Mouse (Mus musculus) testis, postnatal 14 days (tissue): ENCODE results near the gene Shmt2.

Source experiments
- DNase-seq: peaks from one replicate; pipeline ENCODE4 v3.0.0; 2021; ENCODE audit warnings: low spot score

The Shmt2 gene

DNA sequence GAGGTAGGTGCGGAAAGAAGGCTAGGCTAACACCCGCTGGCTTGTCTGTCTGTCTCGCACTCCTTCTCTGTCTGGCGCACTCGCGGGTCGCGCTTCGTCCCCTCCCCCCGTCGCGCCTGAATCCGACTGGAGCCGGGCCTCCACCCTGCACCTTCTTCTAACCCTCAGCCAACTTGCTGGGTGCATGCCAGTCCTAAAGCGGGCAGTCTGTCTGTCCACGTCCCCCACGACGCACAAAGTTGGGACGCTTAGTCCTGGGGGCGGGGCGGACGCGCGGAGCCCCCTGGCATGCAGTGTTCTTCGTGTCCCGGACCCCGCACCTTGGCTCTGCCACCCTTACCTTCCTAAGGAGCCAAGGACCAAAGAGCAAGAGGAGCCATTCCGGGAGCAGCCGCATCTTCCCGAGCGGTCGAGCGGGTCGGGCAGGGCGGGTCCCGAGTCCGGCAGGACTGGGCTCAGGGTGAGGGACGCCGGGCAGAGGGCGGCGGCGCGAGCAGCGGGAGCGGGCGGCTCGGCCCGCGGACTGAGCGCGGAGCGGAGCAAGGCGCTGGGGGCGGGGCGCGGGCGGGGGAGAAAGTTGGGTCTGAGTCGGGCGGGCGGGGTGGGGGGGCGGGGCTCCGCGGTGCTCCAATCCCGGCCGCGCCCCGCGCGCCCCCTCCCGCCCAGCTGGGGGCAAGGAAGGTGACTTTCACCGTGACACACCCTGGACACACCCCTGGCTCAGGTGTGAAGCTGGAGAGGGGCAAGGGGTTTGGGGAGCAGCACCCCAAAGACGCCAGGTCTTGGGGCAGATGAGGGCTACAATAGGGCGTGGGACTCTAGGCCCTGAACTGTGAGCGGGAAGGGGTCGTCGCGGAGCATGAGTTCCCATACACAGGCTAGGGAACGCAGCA is 12.0 kb upstream of the Shmt2 start, which contains the start of gene Nxph4:
TSS of gene Nxph4 (minus strand) at position 524 of the 893 bp plus-strand sequence.
- DNase-seq, result no peak

DNA sequence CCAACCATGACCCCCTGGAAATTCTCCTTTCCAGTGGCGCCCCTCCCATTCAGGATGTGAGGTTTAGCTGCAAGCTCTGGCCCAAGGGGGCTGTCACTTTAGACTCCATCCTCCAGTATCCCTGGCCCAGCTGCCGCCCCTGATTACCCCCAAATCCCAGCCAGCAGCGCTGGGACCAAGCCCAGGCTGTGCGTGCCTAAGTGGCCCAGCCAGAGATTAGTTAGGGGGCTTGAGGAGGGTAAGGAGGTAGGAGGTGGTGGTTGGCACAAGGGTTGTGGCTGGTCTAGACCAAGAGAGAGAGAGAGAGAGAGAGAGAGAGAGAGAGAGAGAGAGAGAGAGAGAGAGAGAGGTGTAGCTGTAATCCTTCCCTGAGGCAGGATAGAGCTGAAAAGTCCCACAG is 9.3 kb upstream of the Shmt2 start:
- no peak for DNase-seq

DNA sequence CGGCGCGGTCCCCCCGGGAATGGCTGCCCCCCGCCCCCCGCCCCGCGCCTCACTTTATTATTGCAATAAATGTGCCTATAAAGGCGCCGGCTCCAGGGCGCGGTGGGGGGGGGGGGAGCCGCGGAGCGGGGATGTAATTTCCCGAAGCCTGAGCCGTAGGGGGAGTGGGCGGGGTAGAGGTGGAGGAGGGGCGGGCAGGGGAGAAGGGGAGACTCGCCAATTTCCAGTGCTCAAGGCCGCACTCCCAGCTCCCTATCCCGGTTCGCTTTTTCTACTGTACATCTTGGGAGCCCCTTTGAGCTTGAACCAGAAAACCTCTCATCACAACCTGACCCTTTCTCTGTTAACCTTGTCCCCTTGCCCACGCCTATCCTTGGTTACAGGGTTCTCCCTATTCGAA is 8.7 kb upstream of the Shmt2 start:
- DNase-seq, result no peak

DNA sequence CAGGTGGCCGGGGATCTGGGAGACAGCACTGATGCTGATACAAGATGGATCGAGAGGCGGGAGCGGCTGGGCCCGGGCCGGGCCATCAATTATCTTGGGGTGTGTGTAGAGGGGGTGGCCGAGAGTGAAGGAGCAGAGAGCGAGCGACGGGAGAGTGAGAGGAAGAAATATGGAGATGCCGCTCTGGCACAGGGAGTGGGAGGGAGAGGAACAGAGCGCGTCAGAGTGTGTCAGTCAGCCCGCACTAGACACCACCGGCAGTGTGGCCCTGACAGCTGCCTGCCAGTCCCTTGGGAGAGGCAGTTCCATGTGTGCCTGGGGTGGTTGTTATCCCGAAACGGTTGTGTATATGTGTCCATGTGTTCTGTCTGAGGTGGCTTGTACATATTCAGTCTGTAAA is 5.2 kb upstream of the Shmt2 start:
- no peak for DNase-seq

- DNase-seq, result no peak
Measured at GRCm38 (mm10) chr10:127526681-127527080, 4.4 kb upstream of the Shmt2 start.

DNA sequence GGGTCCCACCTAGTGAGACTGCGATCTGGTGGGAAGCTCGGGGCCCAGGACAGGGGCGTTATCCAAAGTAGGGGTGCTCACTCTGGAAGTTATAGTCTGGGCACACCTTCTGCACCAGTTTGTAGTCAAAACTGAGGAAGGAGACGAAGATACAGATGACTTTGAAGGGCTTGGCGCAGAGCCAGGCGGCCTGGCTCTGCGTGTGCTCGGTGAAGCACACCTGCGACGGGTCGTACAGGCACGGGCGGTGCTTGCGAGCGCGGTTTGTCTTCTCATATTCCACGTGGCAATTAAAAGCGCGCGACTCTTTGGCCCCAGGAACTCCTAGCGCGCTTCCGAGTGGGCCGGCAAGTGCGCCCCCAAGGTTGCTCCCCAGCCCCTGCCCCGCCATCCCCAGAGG is 3.8 kb upstream of the Shmt2 start:
- DNase-seq, result no peak

DNA sequence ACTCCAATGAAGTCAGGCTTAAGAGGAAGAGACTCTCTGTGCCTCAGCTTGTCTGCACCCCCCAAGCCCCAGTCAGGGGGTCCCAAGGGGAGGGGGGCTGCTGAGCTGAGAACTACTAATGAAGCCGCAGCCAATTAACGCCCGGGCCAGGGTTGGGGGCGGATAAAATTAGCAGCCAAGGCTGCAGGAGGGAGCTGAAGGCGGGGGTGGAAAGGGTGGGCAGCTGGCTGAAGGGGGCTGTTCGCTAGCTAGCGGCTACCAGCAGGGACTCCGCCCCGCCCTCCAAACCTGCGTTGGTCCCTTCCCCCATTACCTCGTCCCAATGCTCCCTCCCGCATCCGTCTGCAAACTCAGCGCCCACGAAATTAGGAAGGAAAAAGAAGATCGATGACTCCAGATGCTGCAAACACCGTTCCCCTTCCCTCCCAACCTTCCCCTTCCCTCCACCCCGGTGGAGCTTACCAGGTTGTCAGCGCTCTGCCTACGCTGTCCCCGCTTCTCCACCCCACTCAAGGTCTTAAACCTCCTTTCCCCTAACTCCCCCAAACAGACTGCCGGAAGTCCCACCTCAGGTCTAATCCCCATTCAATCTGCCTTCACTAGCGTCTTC is 2.5 kb upstream of the Shmt2 start:
- DNase-seq, result no peak

GRCm38 (mm10) chr10:127521611-127522080 is 598 bp downstream of the Shmt2 start:
- no peak for DNase-seq

DNA sequence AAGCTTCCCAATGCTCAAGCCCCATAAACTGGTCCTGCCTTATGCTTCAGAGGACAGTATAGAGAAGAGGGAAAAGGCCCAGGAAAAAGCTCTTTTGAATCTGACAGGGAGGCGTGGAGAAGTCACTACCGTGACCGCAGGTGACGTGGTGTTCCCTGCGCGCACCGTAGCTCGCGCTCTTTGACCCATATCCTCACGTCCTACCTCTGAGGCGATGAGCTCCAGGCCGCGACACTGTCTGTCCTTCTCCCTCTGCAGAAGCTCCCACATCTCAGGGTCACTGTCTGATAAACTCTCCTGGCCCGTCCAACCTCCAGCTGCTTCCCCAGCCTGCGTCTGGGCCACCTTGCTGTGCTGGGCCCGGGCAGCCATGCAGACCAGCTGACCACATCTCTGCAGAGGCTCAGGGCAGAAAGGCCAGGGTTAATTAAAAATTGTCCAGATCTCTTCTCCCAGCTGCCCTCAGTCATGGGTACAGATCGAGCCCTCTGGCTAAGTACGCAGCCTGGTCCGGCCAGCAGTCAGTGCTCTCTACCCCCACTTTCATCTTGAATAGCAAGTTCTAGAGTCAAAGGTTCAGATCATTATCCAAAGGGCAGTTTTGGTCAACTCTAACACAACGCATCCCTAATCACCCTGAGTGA is 1.4 kb downstream of the Shmt2 start:
- no peak for DNase-seq

DNA sequence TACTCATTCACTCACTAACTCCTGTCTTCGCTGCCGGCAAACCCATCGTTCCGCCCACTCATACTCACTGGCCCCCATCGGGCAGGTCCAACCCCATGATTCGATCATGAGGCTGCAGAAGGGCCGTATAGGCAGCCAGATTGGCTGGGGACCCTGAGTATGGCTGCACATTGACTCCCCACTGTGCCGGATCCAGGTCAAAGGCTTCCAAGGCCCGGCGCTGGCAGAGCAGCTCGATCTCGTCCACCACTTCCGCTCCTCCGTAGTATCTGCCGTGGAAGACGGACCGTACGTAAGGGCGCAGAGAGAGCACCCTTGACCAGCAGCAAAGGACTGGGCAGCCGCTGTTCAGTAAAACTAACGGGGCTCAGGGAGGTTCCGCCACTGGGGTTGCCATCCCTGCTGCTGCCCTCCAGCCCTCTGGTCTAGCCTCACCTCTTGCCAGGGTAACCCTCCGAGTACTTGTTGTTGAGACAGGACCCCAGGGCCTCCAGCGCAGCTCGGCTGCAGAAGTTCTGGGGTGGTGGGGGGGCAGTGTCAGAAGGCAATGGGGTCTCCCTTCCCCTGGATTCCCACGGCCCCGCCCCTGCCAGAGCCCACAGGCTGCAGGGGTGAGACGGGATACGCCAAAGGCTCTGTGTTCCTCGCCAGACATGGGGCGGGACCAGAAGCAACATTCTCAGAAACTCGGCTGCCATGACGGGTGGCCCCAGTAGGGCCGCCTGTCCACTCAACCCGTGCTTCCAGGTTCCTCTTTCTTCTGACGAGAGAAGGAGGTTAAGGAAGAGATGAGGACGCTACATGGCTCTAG is 2.1 kb downstream of the Shmt2 start:
- DNase-seq, result no peak

- DNase-seq, result no peak
Measured at GRCm38 (mm10) chr10:127519041-127519701, 3.1 kb downstream of the Shmt2 start.

- no peak for DNase-seq
Measured at GRCm38 (mm10) chr10:127517941-127518340, 4.3 kb downstream of the Shmt2 start.

- DNase-seq, result no peak
Measured at GRCm38 (mm10) chr10:127516576-127517260, 5.5 kb downstream of the Shmt2 start.

- DNase-seq, result no peak
Measured at GRCm38 (mm10) chr10:127515983-127516459, 6.2 kb downstream of the Shmt2 start.

DNA sequence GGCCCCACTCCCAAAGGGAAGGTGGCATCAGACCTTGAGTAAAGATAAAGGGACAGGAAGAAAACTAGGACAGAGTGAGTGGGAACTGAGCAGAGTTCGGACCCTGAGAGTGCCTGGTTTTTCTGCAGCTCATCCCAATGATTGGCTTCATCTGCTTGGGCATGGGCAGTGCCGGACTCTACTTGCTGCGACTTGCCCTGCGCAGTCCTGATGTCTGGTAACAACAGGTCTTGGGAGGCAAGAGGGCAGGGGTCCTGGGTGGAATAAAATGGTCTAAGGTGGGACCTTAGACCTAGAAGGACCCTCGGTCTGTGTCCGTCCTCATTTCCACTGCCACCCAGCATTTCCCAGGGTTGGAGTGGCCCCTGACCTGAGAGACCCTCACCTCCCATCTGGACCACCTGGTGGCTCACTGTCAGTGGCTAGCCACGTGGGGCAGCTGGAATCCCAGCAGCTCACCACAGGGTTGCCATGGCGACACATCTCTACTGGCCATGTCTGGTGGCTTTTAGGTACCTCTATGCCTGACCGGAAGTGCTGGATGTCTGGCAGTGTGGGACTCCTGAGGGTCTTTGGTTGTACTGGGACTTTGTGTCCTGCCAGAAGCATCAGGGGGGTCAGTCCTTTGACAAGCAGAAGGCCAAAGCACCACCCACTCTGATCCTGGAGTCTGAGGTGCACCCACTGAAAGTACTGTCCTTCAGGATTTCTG is 6.8 kb downstream of the Shmt2 start:
- no peak for DNase-seq

GRCm38 (mm10) chr10:127514764-127515163 is 7.5 kb downstream of the Shmt2 start, which contains the start of gene Ndufa4l2:
Ndufa4l2 (plus strand) TSS chr10:127514967.
- no peak for DNase-seq

DNA sequence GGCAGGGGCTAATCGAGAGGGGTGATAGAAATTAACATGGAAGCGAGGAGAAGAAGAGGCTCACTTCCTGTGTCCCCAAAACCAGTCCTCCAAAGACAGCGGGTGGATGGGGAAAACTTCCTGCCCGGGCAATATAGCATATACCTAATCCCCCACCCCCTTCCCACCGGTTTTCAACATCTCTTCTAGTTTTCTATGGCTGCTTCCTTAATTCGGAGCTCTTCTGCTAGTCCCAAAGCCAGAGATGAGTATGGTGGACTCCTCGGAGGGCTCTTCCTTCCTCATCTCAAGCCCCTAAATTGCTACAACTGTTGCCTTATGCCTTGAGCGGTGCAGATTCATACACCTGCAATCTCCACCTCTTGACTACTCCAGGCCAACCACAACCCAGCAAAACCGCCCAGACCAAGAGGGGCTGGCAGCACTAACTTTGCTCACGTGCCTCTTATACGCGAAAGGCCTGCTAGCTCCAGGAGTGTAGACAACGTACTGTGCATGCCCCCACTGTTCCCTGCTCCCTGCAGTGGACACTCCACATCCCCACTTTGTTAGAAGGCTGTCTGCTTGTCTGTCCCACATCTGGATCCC is 8.0 kb downstream of the Shmt2 start:
- DNase-seq, result no peak

GRCm38 (mm10) chr10:127513501-127514091 is 8.6 kb downstream of the Shmt2 start:
- no peak for DNase-seq

GRCm38 (mm10) chr10:127512813-127513212 is 9.4 kb downstream of the Shmt2 start:
- peak; percentile 89 for DNase-seq
